Mouse (Mus musculus): ENCODE measurements around the gene Cped1.

DNA sequence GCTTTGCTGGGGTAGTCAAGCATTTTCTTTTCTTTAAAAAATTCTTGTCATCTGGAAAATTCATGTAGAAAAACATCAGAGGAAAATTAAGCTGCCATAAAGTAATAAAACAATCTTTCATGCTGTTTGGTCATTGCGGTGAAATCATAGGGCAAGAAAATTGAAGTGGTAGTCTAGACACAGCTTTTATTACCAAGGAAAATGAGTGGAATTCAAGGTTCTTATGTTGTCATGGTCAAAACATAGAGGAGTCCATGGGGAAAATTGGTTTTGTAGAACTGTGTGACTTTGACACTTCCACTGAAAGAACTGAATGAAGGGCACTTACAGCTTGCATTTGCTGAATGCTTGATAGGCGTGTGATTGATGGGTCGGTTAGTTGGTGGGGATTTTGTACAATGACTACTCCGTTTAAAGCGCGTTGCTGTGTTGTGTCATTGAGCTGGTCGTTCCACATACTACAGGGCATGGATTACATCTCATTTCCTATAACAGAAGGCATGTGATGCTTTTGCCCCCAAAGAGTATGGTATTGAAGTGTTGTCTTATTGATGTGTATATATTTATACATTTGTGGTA lies 93.1 kb downstream of the Cped1 start:
- TF ChIP-seq CTCF (IDR thresholded peaks at IDR 0.05; ENCODE audit: control insufficient read depth, insufficient read depth, insufficient replicate concordance, low read depth, low read length) = no peak
- TF ChIP-seq POLR2A (IDR thresholded peaks at IDR 0.05; ENCODE audit: control insufficient read depth, low read depth, low read length) = no peak
